9 mouse cellular contexts compared by ENCODE assay signal in genomic region chr8:95599861-95600260, GRCm38 (mm10). TPM values are rescaled to one million over a fixed set of nuclear protein-coding genes. Genes with fewer than 3 reads are reported as not detected.
DNase-seq lines count a peak whose midpoint lies in the region; ATAC-seq lines count a peak whose summit lies in the region.
"Had no signal": no experiment of that assay in that cellular context is flagged by ENCODE, and none has a peak within 500 bp of the region (broad histone marks: within the 10 kb centered on the region; RNA-seq: fewer than 3 reads in every experiment).

No protein-coding gene starts in this region.

- H3K27me3 ChIP-seq in intestine, embryonic 14.5 days (replicated peaks; ENCODE audit: control insufficient read depth, insufficient read depth, low read length), result no peaks in the 10 kb centered on the region
- H3K27me3 ChIP-seq in intestine, embryonic 15.5 days (replicated peaks), result no peaks in the 10 kb centered on the region
- no peaks in the 10 kb centered on the region for H3K27me3 ChIP-seq in embryonic facial prominence, embryonic 14.5 days (replicated peaks; ENCODE audit: control insufficient read depth, insufficient read depth, low read length)
- H3K27me3 ChIP-seq: embryonic facial prominence, embryonic 12.5 days had no signal

- intact Hi-C loops in heart, postnatal 36 days (cut with DNase I), result loop anchor here (5.0 kb wide), 2 partner anchors 232 to 253 kb away; no protein-coding TSS in a partner anchor

- DNase-seq in intestine, embryonic 14.5 days (ENCODE audit: low spot score), result peak; percentile 90
- peak; percentile 55 for DNase-seq in adrenal gland, postnatal 14 days
- peak; percentile 39 for DNase-seq in embryonic facial prominence, embryonic 14.5 days (ENCODE audit: low spot score)
- DNase-seq in heart, postnatal 36 days, result peak; percentile 36 to 65
- peak; percentile 79 to 82 for DNase-seq in layer of hippocampus, postnatal 14 days (ENCODE audit: low spot score in 2 of 2)
- DNase-seq in spleen, postnatal 4 days (ENCODE audit: low spot score in 2 of 2), result peak; percentile 48 to 81

- 8% methylated on average over 11 of the region's 11 CpGs for WGBS in intestine, embryonic 14.5 days
- 8% methylated on average over 11 of the region's 11 CpGs for WGBS in intestine, embryonic 15.5 days
- WGBS in embryonic facial prominence, embryonic 14.5 days, result 11% methylated on average over 11 of the region's 11 CpGs

- ATAC-seq in intestine, embryonic 14.5 days (replicated peaks; ENCODE audit: low FRiP score, low TSS enrichment, low read depth), result no peak
- no peak for ATAC-seq in intestine, embryonic 15.5 days
- no peak for ATAC-seq in embryonic facial prominence, embryonic 14.5 days (ENCODE audit: low read depth)
- ATAC-seq in megakaryocyte progenitor cell, adult 5-6 weeks (replicated peaks; ENCODE audit: poor library complexity), result peak; percentile 83

- H3K9me3 ChIP-seq in intestine, embryonic 14.5 days (ENCODE audit: control insufficient read depth, low read length), result no peaks in the 10 kb centered on the region
- no peaks in the 10 kb centered on the region for H3K9me3 ChIP-seq in intestine, embryonic 15.5 days
- no peaks in the 10 kb centered on the region for H3K9me3 ChIP-seq in embryonic facial prominence, embryonic 14.5 days (ENCODE audit: control insufficient read depth, low read length)
- H3K9me3 ChIP-seq: embryonic facial prominence, embryonic 12.5 days had no signal

- no peak overlapping the region for H3K4me2 ChIP-seq in intestine, embryonic 14.5 days (ENCODE audit: low read length)
- no peak overlapping the region for H3K4me2 ChIP-seq in intestine, embryonic 15.5 days (replicated peaks)
- no peak overlapping the region for H3K4me2 ChIP-seq in embryonic facial prominence, embryonic 14.5 days (ENCODE audit: low read depth, low read length)
- H3K4me2 ChIP-seq: embryonic facial prominence, embryonic 12.5 days had no signal

- H3K4me1 ChIP-seq in intestine, embryonic 14.5 days (replicated peaks; ENCODE audit: control insufficient read depth, insufficient read depth, low read length), result no peaks in the 10 kb centered on the region
- H3K4me1 ChIP-seq in intestine, embryonic 15.5 days (replicated peaks), result no peaks in the 10 kb centered on the region
- no peaks in the 10 kb centered on the region for H3K4me1 ChIP-seq in embryonic facial prominence, embryonic 14.5 days (ENCODE audit: control insufficient read depth, insufficient read depth, low read length)

- no peaks in the 10 kb centered on the region for H3K36me3 ChIP-seq in intestine, embryonic 14.5 days (ENCODE audit: control insufficient read depth, insufficient read depth, low read length)
- no peaks in the 10 kb centered on the region for H3K36me3 ChIP-seq in intestine, embryonic 15.5 days
- H3K36me3 ChIP-seq in embryonic facial prominence, embryonic 14.5 days (ENCODE audit: control insufficient read depth, insufficient read depth, low read length), result no peaks in the 10 kb centered on the region
- H3K36me3 ChIP-seq: embryonic facial prominence, embryonic 12.5 days had no signal

- no peak overlapping the region for H3K9ac ChIP-seq in intestine, embryonic 14.5 days (ENCODE audit: low read length)
- H3K9ac ChIP-seq in intestine, embryonic 15.5 days, result no peak overlapping the region
- H3K9ac ChIP-seq in embryonic facial prominence, embryonic 14.5 days (ENCODE audit: low read depth, low read length), result no peak overlapping the region
- H3K9ac ChIP-seq: embryonic facial prominence, embryonic 12.5 days had no signal

- no peak overlapping the region for H3K27ac ChIP-seq in intestine, embryonic 14.5 days (ENCODE audit: low read depth)
- no peak overlapping the region for H3K27ac ChIP-seq in intestine, embryonic 15.5 days
- no peak overlapping the region for H3K27ac ChIP-seq in embryonic facial prominence, embryonic 14.5 days (replicated peaks; ENCODE audit: low read depth, low read length)
- H3K27ac ChIP-seq: embryonic facial prominence, embryonic 12.5 days had no signal

- no peak overlapping the region for H3K4me3 ChIP-seq in intestine, embryonic 14.5 days (ENCODE audit: low read depth, low read length)
- no peak overlapping the region for H3K4me3 ChIP-seq in intestine, embryonic 15.5 days (replicated peaks)
- H3K4me3 ChIP-seq in embryonic facial prominence, embryonic 14.5 days (ENCODE audit: low read depth, low read length), result no peak overlapping the region
- H3K4me3 ChIP-seq: embryonic facial prominence, embryonic 12.5 days had no signal

RNA-seq across cellular contexts. Expression of gene Prss54, which starts 23.7 kb away (rescaled TPM):
- not detected in 2 replicates for polyA plus RNA-seq in intestine, embryonic 14.5 days (2014; fragmentation: Nextera tagmentation; extraction: Ambion mirVana)
- polyA plus RNA-seq in intestine, embryonic 15.5 days (2015; fragmentation: Nextera tagmentation; extraction: Ambion mirVana), result not detected in 2 replicates
- not detected in 2 replicates for total RNA-seq in adrenal gland, postnatal 14 days (2021)
- not detected in 2 replicates for polyA plus RNA-seq in embryonic facial prominence, embryonic 14.5 days (2014; fragmentation: Nextera tagmentation; extraction: Ambion mirVana)
- total RNA-seq in heart, postnatal 36 days (2021), result not detected
- total RNA-seq in layer of hippocampus, postnatal 14 days (2021), result under 1 TPM in 1 of 2 experiments, not detected in 1; 0.33 TPM
- not detected in 2 replicates for total RNA-seq in megakaryocyte progenitor cell, adult 5-6 weeks (2015)
- not detected in 2 replicates for total RNA-seq in megakaryocyte progenitor cell, adult 5-6 weeks (2017)
- polyA plus RNA-seq: embryonic facial prominence, embryonic 12.5 days had no signal

RNA-seq across cellular contexts. Expression of gene Gins3, which starts 33.4 kb away (rescaled TPM):
- 18.6 and 21.1 TPM in 2 replicates for polyA plus RNA-seq in intestine, embryonic 14.5 days (2014; fragmentation: Nextera tagmentation; extraction: Ambion mirVana)
- 13.3 and 16.9 TPM in 2 replicates for polyA plus RNA-seq in intestine, embryonic 15.5 days (2015; fragmentation: Nextera tagmentation; extraction: Ambion mirVana)
- total RNA-seq in adrenal gland, postnatal 14 days (2021), result 2.9 and 4.1 TPM in 2 replicates
- polyA plus RNA-seq in embryonic facial prominence, embryonic 14.5 days (2014; fragmentation: Nextera tagmentation; extraction: Ambion mirVana), result 14.3 and 16.4 TPM in 2 replicates
- total RNA-seq in heart, postnatal 36 days (2021), result 1 to 10 TPM in 1 of 2 experiments, under 1 TPM in 1; 0.87 to 1.3 TPM
- 1 to 10 TPM; 2.7 TPM for total RNA-seq in layer of hippocampus, postnatal 14 days (2021)
- 15.8 and 19.6 TPM in 2 replicates for total RNA-seq in megakaryocyte progenitor cell, adult 5-6 weeks (2015)
- total RNA-seq in megakaryocyte progenitor cell, adult 5-6 weeks (2017), result 21.8 and 24.3 TPM in 2 replicates

Comparison
In these comparisons a context has a peak if more than half of its experiments do, and no peak if none do; other contexts are left out.
1. DNase-seq: peak in every context shown above with its lines; median percentile 90 in intestine, embryonic 14.5 days; 80 in layer of hippocampus, postnatal 14 days; 64 in spleen, postnatal 4 days; 55 in adrenal gland, postnatal 14 days; 50 in heart, postnatal 36 days; 39 in embryonic facial prominence, embryonic 14.5 days.